Mouse (Mus musculus): ENCODE results near the gene Dnah11. TPM values are rescaled to one million over a fixed set of nuclear protein-coding genes. Genes with fewer than 3 reads are reported as not detected.

Gene Dnah11
- 0.03 and 0.14 TPM in 2 replicates for total RNA-seq (2023)

DNA sequence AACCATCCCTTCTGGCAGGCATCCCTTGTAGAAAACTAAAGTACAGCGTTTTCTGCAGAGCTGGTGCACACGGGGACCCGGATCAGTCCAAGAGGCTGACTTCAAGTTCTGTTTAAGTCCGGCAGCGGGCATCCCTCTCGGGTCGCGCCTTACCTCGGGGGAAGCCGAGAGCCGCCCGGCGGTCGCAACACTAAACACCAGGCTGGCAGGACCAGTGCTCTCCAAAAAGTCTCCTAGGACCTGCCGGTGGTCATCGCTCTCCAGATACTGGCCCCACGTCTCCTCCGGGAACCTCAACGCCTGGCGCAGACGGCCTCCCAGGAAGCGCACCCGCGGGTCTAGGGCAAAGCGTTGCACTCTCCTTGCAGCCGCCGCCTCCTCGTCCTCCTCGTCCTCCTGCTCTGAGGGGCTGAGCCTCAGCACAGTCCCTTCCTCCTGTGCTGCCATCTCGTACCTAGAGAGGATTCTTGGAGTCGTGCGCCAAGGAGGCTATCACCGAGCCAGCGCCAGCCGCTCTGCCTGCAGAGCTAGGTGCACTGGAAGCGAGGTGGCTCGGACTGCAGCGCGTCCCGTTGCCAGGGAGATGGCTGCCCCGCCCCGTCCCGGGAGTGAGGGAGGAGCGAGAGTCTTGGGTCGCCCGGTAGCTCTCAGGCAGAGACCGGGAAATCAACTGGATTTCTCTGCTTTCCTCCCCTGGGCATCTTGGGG lies at the start of gene Dnah11:
Gene Dnah11 (minus strand): TSS at position 658 of the 708 bp plus-strand sequence.

Other genes with a start within 250 kb of the Dnah11 start
- 31.8 and 38.0 TPM in 2 replicates for gene Sp4, start 102.4 kb upstream of the Dnah11 start, total RNA-seq (2023)